Mouse (Mus musculus): Measurements from ENCODE around the gene Nos1ap.

Nos1ap gene

DNA sequence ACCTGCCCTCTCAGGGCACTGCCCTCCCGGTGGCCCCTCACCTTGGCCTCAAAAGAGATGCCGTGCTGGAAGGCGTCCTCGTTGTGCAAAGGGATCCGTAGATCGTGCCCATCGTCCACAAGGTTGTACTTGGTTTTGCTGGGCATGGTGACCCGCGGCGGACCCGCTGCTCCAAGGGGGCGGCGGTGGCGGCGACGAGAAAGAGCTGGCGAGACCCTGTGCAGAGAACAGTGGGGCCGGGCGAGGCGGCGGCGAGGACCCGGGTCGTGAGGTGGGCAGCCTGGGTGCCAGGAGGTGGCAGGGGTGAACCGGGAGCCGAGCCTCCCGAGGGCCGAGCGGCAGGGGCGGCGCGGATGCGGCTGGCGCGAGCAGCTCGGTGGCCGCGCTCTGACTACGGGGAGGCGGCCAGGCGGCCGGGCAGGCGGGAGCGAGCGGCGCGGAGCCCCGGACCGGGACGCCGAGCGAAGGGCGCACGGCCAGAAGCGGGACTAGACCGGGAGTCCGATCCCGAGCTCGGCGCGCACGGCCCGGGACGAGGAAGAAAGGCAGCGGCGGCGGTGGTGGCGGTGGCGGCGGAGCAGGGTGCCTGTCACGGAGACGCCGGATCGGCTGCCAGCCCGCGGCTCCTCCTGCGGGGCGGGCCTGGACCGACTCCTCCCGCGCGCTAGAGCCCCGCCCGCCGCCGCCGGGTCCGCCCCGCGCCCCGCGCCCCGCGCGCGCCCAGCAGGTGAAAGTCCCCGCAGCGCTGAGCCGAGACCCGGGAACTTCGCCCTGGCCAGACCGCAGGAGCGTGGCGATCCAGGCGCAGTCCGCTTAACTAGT lies at the start of gene Nos1ap:
Gene Nos1ap, minus strand, starts transcription at position 643 of the 822 bp plus-strand sequence.
- DNase-seq, result peak; percentile 93

DNA sequence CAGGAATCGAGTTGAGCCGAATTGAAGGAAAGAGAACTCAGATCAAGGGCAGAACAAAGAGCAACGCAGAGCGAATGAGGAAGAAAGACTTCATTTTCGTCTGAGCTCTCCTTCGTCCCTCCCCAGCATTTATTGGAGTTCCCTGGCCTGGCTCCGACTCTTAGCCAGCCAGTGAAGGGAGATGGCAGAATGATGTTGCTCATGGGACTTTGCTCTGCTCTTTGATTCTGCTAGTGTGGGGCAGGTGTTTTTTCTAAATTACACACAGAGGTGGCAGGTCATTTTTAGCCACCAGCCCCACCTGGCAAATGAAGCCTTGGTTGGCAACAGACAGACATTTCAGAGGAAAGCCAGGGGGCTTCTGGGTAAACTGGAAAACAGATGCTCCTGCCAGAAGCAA lies 49.3 kb upstream of the Nos1ap start:
- DNase-seq, result no peak

DNA sequence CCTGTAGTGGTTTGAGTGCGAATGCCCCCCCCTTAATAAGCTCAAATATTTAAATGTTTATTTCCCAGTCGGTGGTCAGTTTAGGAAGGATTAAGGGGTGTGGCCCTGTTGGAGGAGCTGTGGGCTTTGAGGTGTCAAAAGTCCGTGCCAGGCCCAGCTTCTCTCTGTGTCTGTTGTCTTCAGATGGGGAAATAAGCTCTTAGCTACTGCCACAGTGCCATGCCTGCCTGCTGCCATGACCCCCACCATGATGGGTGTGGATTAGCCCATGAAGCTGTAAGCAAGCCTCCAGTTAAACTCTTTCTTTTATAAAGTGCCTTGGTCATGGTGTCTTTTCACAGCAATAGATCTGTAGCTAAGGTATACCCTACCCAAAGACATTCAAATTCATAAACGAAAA lies 43.2 kb upstream of the Nos1ap start:
- DNase-seq, result no peak

DNA sequence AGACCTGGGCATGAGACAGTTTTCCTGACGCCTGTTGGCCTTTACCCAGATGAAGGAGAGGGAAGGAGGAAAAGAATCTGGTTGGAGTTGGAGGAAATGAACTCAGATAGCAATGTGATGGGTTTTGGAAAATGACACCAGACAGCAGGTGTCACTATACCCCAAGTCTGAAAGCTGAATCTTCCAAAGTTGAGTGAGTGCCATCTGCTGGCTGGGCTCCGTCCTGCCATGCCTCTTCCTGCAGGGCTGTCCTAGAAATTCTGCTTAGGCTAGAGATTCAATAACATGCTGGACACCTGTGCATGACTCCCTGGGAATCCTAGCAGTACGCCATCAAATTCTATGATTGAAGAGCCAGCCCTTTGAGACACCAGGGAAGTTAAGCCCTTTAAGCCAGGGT lies 42.7 kb upstream of the Nos1ap start:
- peak; percentile 88 for DNase-seq

DNA sequence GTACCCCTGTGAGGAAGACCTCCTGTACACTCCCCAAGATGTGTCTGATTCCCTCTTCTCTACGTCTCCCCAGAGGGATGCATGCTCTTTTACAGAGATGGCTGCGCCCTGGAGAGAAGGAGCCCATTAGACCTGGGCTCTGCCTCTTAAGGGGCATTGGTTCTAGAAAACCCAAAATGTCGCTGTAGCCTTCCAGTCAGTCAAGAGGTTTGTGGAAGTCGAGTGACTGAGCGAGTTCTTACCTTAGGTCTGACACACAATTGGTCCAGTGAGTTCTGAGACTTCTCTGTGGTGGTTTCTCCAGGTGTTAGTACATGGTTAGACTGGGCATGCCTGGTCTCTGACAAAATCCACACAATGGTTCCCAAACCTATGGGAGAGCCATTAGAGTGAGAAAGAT lies 41.9 kb upstream of the Nos1ap start:
- no peak for DNase-seq

DNA sequence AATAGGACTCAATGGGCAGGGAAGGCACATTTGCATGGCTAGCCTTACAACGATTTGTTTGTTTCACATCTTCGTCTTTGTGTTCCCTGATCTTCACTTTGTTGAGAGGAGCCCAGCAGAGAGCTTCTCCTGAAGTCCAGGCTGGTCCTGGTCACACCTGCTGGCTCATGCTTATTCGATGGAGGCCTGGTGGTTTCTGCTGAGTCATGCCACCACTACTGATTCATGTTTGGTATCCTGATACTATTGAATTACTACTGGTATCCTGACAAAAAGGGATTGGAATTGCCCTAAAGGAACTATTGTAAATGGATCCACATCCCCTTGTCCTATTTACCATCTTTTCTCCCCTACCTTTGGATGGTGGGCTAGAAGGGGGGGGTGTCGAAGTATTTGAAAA lies 40.8 kb upstream of the Nos1ap start:
- DNase-seq, result no peak

DNA sequence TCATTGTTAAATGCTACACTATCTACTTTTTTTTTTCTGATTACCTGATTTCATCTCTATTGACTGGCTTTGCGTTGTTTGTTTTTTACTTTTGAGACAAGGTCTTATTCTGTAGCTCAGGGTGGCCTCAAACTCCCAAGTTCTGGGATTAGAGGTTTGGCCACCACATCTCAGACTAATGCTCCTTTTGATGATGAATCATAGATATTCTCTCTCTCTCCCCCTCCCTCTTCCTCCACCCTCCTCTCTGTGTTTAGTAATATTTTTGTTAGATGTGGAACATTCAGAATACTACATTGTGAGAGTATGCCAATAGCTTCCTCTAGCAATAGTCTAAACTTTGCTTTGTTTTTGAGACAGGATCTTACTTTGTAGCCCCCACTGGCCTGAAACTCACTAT lies 33.8 kb upstream of the Nos1ap start:
- DNase-seq, result no peak

DNA sequence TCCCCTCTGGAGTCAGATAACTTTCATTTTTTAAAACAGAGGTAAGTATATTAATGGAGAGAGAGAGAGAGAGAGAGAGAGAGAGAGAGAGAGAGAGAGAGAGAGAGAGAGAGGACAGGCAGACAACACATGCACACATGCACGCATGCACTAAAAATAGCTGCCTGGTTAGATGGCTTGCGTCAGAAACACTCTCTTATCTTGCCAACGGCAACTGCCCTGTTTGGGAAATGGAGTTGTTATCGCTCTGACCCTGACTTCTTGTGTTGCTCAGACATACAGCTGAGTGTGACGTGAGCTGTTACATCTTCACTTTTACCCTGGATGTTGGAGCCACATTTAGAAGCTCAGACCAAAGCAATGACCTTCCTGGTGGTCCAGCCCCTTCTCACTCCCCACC lies 33.3 kb upstream of the Nos1ap start:
- DNase-seq, result no peak

DNA sequence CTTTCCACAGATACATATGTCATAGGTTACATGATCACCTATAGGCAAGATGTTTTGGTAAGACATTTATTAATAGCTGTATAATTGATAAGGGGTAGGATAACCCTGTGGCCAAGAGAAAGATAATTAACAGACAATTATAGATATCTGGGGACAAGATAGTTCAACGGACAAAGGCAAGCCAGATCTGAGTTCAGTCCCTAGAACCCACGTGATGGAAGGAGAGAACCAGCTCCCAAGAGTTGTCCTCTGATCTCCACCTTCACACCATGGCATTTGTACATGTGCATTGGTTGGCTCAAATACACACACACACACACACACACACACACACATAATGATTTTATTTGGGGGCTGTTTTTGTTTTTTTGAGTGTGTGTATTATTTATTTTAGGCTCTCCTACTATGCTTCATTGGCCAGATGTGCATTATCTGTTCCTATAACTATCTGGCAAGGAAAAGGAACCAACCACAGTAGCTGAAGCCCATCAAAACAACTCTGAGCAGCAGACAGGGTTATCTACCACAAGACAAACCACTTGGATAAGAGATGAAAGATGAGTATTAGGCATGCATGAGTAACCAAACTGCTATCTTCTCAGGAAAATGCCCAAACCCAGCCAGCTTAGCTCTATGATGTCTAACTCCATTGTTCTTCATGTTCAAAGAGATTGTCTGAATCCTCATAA lies 30.2 kb upstream of the Nos1ap start:
- no peak for DNase-seq

DNA sequence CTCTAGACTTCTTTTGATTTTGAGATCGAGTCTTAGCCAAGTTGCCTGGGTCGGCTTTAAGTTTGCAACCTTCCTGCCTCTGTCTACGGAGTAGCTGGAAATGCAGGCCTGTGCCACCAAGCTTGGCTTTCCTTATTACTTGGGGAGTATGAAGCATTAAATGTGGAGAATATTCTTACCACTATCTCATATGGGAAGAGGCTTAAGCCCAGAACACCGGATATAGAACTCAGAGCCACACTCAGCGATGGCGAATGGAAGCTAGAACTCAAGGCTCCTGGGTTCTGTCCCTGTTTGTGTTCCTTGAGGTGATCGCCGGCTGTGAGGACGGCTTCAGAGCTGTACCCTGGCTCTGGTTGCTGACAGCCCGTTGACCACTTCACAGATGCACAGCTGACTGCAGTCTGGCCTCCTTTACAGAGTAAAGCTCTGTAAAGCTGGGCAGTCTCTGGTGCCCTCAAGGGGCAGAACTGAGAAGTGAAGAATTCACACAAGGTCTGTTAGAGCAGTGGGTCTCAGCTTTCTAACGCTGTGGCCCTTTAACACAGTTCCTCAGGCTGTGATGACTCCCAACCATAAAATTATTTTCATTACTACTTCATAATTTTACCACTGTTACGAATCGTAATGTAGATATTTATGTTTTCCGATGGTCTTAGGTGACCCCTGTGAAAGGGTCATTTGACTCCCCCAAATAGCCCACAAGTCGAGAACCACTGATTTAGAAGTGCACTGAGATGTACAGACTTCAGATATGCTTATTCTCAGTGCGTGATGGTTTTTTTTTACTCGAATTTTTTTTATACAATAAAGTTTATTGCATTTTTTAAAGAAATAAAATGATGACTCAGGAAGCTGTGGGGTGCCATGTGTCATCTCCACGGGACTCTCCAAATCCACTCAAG lies 23.6 kb upstream of the Nos1ap start:
- DNase-seq, result peak; percentile 79

DNA sequence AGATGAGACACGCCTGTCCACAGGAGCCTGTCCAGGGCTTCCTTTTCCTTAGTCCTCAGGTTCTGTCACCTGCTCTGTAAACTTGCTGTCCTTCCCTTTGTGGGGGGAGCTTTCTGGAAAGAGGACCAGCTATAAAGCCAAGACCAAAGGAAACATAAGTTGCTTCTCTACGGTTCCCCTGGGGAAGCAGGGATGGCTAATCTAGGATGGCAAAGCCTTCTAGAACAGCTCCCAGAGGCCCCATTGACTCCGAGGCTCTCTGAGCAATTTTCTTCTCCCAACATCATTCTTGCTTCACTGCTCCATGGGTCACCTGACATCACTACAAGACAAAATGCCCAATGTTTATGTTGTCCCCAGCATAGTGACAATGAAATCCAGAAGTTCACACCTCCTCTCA lies 22.0 kb upstream of the Nos1ap start:
- no peak for DNase-seq

DNA sequence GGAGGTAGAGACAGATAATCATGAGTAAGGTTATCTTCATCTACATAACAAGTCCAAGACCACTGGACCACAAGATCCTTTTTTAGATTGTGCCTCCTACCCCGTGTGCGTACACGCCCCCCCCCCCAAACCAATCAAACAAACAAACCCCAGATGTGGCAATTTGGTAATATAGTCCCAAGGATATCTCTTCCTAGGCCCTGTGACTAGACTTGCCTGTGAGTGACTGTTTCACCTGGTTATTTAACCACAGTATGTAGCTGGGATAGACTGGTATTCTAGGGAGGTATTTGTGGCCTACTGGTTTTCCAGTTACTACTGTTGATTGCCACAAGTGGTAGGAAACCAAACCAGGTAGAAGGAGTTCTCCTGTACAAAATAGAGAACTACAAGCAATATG lies 21.0 kb upstream of the Nos1ap start:
- no peak for DNase-seq

DNA sequence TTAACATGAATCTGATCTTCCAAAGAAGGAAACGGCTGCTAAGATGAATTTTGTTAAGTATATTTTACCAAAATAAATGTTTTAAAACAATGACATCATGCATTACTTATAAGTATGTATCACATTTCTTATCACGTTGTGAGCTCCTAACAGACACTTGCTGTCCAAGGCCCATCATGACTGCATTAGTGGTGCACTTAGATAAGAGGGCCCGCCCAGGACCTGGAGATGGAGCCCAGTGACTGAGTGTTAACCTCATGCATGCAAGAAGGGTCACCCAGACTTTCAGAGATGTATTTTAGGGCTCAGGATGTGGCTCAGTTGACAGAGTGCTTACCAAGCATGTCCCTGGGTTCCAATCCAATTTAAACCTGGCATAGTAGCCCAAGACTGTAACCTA lies 20.6 kb upstream of the Nos1ap start:
- no peak for DNase-seq

DNA sequence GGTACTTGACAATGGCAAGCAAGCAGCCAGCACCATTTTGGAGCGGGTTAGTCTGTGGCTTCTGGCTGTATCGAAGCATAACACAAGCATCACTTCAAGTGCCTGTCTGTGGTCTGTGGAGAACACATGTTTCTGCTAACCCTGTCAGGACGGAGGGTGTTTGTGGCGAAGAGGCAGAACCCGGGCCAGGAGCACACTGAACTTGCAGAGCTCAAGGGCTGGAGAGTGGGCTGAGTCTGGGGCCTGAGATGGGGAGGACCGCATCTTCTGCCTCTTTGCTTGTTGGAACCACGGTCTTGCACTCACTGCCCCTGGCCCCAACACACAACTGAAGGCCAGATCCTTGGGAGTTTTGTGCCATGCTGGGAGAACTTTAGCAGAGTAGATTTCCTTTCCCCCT lies 20.2 kb upstream of the Nos1ap start:
- DNase-seq, result no peak

DNA sequence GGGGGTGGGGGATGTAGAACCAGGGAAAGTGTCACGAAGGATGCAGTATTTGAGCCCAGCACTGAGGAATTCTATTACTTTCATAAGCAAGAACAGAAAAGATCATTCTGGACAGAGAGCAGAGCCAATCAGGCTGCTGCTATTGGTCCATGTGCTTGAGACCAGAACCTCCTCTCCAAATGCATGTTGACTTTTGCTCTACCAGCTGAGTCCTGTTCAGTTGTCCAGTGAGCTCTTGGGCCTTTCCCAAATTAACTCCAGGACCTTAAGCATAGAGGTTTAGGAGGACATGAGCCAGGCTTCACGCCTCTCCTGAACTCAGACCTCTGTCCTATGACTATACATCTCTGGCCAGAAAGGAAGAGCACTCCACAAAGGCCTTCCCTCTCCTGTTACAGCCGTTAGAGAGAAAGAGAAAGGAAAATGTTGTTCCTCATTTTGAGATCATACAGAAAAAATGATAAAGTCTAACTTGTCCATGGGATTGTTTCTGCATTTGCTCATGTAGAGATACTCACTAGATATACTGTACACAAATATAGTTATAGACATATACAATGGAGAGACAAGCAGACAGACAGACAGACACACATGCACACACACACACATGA lies 18.9 kb upstream of the Nos1ap start:
- no peak for DNase-seq

DNA sequence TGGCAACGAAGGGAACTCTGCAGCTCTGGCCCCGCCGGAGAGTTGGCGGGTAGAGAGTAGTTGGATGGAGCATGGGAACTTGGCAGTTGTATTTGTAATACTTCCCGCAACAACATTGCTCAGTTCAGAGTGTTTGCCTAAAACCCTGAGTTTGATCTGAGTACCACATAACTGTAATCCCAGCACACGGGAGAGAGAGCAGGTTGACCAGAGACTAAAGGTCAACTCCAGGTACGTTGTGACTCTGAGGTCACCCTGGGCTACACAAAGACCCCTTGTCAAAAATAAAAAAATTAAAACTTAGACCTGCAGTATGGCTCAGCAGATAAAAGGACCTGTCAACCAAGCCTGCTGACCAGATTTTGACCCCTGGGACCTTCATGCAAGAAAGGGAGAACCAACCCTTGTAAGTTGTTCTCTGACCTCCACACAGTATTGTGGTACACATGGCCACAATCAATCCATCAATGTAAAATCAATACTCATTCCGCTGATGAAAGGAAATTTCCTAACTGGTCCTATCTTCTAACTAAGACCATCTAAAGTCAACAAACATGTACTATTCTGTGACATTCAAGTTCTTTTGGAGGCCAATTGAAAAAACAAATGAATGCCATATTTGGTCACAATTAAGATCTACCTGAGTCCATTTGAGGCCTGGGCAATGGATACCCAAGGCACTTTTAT lies 17.7 kb upstream of the Nos1ap start:
- no peak for DNase-seq

DNA sequence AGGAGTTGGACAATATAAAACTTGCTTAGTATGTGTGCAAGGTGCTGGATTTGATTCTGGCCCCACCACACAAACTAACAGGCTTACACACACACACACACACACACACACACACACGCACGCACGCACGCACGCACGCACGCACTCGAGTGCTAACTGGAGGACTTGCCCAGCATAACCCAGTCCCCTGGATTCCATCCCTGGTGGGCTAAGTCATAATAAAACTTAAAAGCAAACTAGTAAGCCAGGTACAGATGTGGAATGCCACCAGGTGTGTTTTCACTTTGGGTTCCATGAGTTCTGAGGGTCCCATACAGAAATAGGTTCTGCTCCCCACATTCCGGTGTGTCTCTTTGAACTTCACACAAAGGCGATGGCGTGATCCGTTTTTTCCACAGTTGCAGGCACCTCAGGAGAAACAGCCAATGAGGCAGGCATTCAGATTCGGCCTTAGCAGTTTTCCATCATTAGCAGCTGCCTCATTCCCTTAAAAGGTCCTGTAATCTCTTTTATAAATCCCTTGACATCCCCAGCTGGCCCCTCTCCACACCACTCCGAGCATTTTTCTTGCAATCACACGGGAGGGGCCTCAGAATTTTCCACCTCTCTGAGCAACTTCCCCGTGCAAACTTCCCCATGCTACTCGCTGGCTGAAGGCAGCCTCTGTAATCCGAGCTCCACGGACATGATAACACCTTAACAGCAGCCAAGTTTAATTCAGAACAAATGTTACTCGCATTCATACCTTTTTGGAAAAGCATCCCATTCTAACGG lies 15.8 kb upstream of the Nos1ap start:
- no peak for DNase-seq

DNA sequence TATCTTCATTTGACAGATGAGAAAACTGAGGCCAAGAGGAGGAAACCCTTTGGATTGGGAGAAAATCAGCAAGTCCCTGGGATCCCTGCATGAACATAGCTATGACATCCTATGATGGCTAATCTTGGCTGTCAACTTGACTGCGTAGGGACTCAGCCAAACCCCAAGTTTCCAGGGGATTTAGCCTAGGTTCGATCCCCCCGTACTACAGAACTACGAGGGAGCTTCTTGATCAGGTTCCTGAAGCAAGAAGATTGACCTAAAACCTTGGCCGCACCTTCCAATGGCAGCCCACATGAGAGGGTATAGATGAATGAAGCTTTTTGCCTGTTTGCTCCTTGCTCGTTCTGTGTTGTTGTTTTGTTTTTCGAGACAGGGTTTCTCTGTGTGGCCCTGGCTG lies 4.9 kb upstream of the Nos1ap start:
- no peak for DNase-seq

DNA sequence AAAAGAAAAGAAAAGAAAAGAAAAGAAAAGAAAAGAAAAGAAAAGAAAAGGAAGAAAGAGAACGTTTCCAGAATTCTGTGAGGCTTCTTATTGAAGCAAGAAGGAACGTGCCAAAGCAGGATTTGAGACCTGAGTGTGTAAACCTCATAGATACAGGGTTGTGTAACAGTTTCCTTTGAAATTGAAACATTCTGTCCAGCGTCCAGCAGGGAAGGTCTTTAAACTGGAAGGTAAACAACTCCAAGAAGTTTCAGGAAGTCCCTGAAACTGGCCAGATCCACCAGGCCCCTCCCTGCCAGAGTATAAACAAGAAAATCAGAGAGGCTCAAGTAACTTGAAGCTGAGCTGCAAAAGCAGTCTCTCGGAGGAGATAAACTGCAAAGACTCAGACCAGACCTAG lies 870 bp upstream of the Nos1ap start:
- DNase-seq, result no peak

DNA sequence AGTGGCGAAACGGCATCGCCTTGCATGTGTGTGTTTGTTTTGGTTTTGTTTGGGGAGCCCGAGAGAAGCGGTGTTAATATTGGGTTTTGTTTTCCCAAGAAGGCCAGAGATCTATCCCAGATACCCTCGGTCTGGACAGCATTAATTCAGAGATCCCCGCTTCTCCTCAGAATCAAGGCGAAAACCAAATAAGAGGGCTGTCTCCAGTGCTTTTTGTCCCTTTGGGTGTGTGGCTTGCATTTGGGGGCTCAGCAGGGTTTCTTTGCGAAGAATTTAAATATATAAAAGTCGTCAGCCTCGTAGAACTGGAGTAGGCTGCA lies 340 bp upstream of the Nos1ap start:
- no peak for DNase-seq

DNA sequence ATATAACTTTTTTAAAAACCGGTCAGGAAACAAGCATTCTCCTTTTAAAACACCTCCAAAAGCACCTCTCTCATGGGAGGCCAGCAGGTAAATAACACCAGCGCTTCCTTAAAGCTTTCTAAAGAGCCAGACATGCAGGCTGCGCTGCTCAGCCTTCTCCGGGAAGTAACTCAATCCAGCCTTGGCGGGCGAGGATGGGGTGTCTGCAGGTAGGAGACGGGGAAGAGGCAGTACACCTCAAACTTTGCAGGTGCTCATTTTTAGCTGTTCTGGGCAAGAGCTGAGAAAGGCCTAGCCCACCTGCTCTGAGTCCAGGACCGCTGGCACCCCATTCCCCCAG lies 812 bp downstream of the Nos1ap start:
- peak; percentile 30 for DNase-seq

DNA sequence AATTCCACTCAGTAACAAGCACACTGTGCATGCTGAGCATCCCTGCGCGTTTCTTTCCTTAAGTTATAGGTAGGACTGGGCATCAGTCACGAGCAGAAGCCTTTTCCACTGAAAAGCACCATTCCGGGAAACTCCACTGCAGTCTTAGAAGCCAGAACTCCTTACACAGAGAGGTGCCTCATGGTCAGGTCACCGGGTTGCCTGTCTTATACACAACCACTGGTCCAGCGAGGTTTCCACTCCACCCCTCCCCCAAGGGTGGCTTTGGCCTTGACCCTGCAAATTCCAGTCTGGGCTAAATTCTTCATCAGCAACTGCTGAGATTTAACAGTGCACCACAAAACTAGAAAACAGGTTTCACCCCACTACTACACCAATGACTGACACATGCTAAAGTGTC lies 1.3 kb downstream of the Nos1ap start:
- peak; percentile 65 for DNase-seq
